Mouse (Mus musculus) megakaryocyte-erythroid progenitor cell, adult 5-6 weeks (primary cell): ENCODE data around the gene Tesmin. TPM values are rescaled to one million over a fixed set of nuclear protein-coding genes. Genes with fewer than 3 reads are reported as not detected.

Source experiments
- ATAC-seq: replicated peaks from 2 replicates; pipeline ENCODE4 v1.8.0; 2016; ENCODE audit warnings: mild to moderate bottlenecking, inconsistent platforms; ENCODE audit not compliant: severe bottlenecking, poor library complexity, low FRiP score, low TSS enrichment
- total RNA-seq, 2 experiments: library from RNA; stranded (forward) in 1 of 2; stranded (reverse) in 1 of 2; fragments of 200-1000, 215-1000 nt in 1 of 2; fragments of >200 nt in 1 of 2; fragmentation: Nextera tagmentation in 1 of 2; gene quantifications; 2 replicates each; pipeline ENCODE4 v1.2.3; 2014 to 2017

Tesmin gene
- total RNA-seq, 2 experiments from 2014 or later: 0.66 to 3.9 TPM

- ATAC-seq: no peak
Measured at GRCm38 (mm10) chr19:3388061-3388460, 596 bp upstream of the Tesmin start.

GRCm38 (mm10) chr19:3389089-3389488, 432 bp downstream of the Tesmin start:
- peak; percentile 82 for ATAC-seq

- ATAC-seq: peak; percentile 88
Measured at GRCm38 (mm10) chr19:3392384-3392783, 3.7 kb downstream of the Tesmin start.

- no peak for ATAC-seq
Measured at GRCm38 (mm10) chr19:3394216-3394615, 5.6 kb downstream of the Tesmin start.

GRCm38 (mm10) chr19:3400057-3400456, 11.4 kb downstream of the Tesmin start:
- no peak for ATAC-seq

- ATAC-seq: no peak
Measured at GRCm38 (mm10) chr19:3401504-3401903, 12.8 kb downstream of the Tesmin start.

GRCm38 (mm10) chr19:3401943-3402342, 13.3 kb downstream of the Tesmin start:
- no peak for ATAC-seq

GRCm38 (mm10) chr19:3402390-3402789, 13.7 kb downstream of the Tesmin start:
- ATAC-seq: no peak

- no peak for ATAC-seq
Measured at GRCm38 (mm10) chr19:3404030-3404429, 15.4 kb downstream of the Tesmin start.

- no peak for ATAC-seq
Measured at GRCm38 (mm10) chr19:3405531-3406281, 17.0 kb downstream of the Tesmin start.

GRCm38 (mm10) chr19:3414268-3414733, 25.6 kb downstream of the Tesmin start, which contains the start of gene Gal:
Gal (minus strand) TSS chr19:3414544.
- ATAC-seq: peak; percentile 39

- ATAC-seq: no peak
Measured at GRCm38 (mm10) chr19:3419251-3419650, 30.6 kb downstream of the Tesmin start.

GRCm38 (mm10) chr19:3422488-3422887, 33.8 kb downstream of the Tesmin start:
- ATAC-seq: no peak

- ATAC-seq: no peak
Measured at GRCm38 (mm10) chr19:3422981-3423380, 34.3 kb downstream of the Tesmin start.

- ATAC-seq: no peak
Measured at GRCm38 (mm10) chr19:3424214-3424613, 35.6 kb downstream of the Tesmin start.

- no peak for ATAC-seq
Measured at GRCm38 (mm10) chr19:3428057-3428830, 39.6 kb downstream of the Tesmin start.

- no peak for ATAC-seq
Measured at GRCm38 (mm10) chr19:3429156-3429816, 40.6 kb downstream of the Tesmin start.

- ATAC-seq: no peak
Measured at GRCm38 (mm10) chr19:3431066-3431465, 42.4 kb downstream of the Tesmin start.

GRCm38 (mm10) chr19:3431969-3432368, 43.3 kb downstream of the Tesmin start:
- ATAC-seq: peak; percentile 16; the same call in 1 of the 2 replicates

GRCm38 (mm10) chr19:3434124-3434523, 45.5 kb downstream of the Tesmin start:
- no peak for ATAC-seq
